Mouse (Mus musculus): Measurements from ENCODE around the gene Atp6v0c.

DNA sequence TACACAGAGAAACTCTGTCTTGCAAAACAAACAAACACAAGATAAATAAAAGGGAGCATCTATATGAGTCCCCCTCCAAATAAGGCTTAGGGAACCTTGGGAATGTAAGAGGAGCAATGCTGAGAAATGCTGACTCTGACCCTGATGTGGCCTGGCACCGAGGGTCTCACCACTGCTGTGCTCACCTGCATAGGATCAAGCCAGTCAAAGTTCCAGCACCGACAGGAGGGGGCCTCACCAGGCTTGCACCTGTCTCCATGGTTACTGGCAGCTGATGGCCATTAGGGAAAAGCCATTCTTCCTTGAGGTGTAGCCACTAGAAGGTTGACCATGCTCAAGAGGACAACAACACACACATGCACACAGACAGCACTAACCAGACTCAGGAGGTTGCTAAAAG lies 26.6 kb downstream of the Atp6v0c start:
- TF ChIP-seq TCF12 (IDR thresholded peaks at IDR 0.05; ENCODE audit: insufficient read depth, poor library complexity, severe bottlenecking) (no peak), POLR2A (IDR thresholded peaks at IDR 0.05; ENCODE audit: insufficient read length, low read depth) (no peak)

All from myocyte (in vitro differentiated cells).